21 mouse cellular contexts compared by ENCODE assay signal in genomic region chr12:117831351-117831961, GRCm38 (mm10). TPM values are rescaled to one million over a fixed set of nuclear protein-coding genes. Genes with fewer than 3 reads are reported as not detected.
DNase-seq lines count a peak whose midpoint lies in the region; ATAC-seq and TF ChIP-seq lines count a peak whose summit lies in the region.
"Had no signal": no experiment of that assay in that cellular context is flagged by ENCODE, and none has a peak within 500 bp of the region (broad histone marks: within the 10 kb centered on the region; RNA-seq: fewer than 3 reads in every experiment).

No protein-coding gene starts in this region.

- TF ChIP-seq CTCF in stomach, postnatal 0 days (IDR thresholded peaks at IDR 0.05; ENCODE audit: low read depth), result no peak

- no peaks in the 10 kb centered on the region for H3K9me3 ChIP-seq in intestine, embryonic 15.5 days
- no peaks in the 10 kb centered on the region for H3K9me3 ChIP-seq in intestine, embryonic 16.5 days (ENCODE audit: control insufficient read depth, low read length)
- no peaks in the 10 kb centered on the region for H3K9me3 ChIP-seq in stomach, postnatal 0 days (ENCODE audit: control insufficient read depth, low read length)
- H3K9me3 ChIP-seq: heart, embryonic 15.5 days; limb, embryonic 10.5 days; liver, embryonic 12.5 days had no signal

- H3K36me3 ChIP-seq in intestine, embryonic 15.5 days, result no peaks in the 10 kb centered on the region
- no peaks in the 10 kb centered on the region for H3K36me3 ChIP-seq in intestine, embryonic 16.5 days (ENCODE audit: control insufficient read depth, insufficient read depth, low read length)
- H3K36me3 ChIP-seq in stomach, postnatal 0 days (ENCODE audit: control insufficient read depth, insufficient read depth, low read length), result no peaks in the 10 kb centered on the region
- H3K36me3 ChIP-seq: forebrain, embryonic 12.5 days; heart, embryonic 15.5 days; limb, embryonic 10.5 days; liver, embryonic 12.5 days had no signal

- H3K27me3 ChIP-seq in intestine, embryonic 15.5 days (replicated peaks), result no peaks in the 10 kb centered on the region
- no peaks in the 10 kb centered on the region for H3K27me3 ChIP-seq in intestine, embryonic 16.5 days (replicated peaks; ENCODE audit: control insufficient read depth, insufficient read depth, low read length)
- no peaks in the 10 kb centered on the region for H3K27me3 ChIP-seq in stomach, postnatal 0 days (ENCODE audit: control insufficient read depth, insufficient read depth, low read length)
- H3K27me3 ChIP-seq: forebrain, embryonic 12.5 days; heart, embryonic 15.5 days; liver, embryonic 12.5 days had no signal

- no peak overlapping the region for H3K27ac ChIP-seq in intestine, embryonic 15.5 days
- H3K27ac ChIP-seq in intestine, embryonic 16.5 days (ENCODE audit: low read length), result no peak overlapping the region
- no peak overlapping the region for H3K27ac ChIP-seq in stomach, postnatal 0 days (replicated peaks)
- H3K27ac ChIP-seq: forebrain, embryonic 12.5 days; heart, embryonic 15.5 days; hindbrain, postnatal 0 days; limb, embryonic 10.5 days; liver, embryonic 12.5 days had no signal

- no peak overlapping the region for H3K9ac ChIP-seq in intestine, embryonic 15.5 days
- no peak overlapping the region for H3K9ac ChIP-seq in intestine, embryonic 16.5 days (ENCODE audit: low read depth, low read length)
- no peak overlapping the region for H3K9ac ChIP-seq in stomach, postnatal 0 days (ENCODE audit: low read length)
- H3K9ac ChIP-seq: forebrain, embryonic 12.5 days; heart, embryonic 15.5 days; liver, embryonic 12.5 days; lung, embryonic 14.5 days had no signal

- intact Hi-C loops in left cerebral cortex, postnatal 10 days (cut with DNase I), result no loop called here

- H3K4me3 ChIP-seq in intestine, embryonic 15.5 days (replicated peaks), result no peak overlapping the region
- H3K4me3 ChIP-seq in intestine, embryonic 16.5 days (ENCODE audit: low read length), result no peak overlapping the region
- H3K4me3 ChIP-seq in stomach, postnatal 0 days (ENCODE audit: low read depth, low read length), result no peak overlapping the region
- H3K4me3 ChIP-seq: forebrain, embryonic 12.5 days; heart, embryonic 15.5 days; limb, embryonic 10.5 days; liver, embryonic 12.5 days had no signal

- H3K4me1 ChIP-seq in intestine, embryonic 15.5 days (replicated peaks), result no peaks in the 10 kb centered on the region
- H3K4me1 ChIP-seq in intestine, embryonic 16.5 days (ENCODE audit: control insufficient read depth, insufficient read depth, low read length), result no peaks in the 10 kb centered on the region; the same call in 1 of the 2 replicates
- H3K4me1 ChIP-seq in stomach, postnatal 0 days (replicated peaks; ENCODE audit: control insufficient read depth, insufficient read depth), result no peaks in the 10 kb centered on the region
- H3K4me1 ChIP-seq: forebrain, embryonic 12.5 days; heart, embryonic 15.5 days; limb, embryonic 10.5 days; liver, embryonic 12.5 days had no signal

- DNase-seq in B cell, adult 2 months, result peak; percentile 35 to 39
- peak; percentile 37 for DNase-seq in stomach, postnatal 0 days (ENCODE audit: low spot score)
- DNase-seq in left cerebral cortex, postnatal 10 days (ENCODE audit: extremely low spot score in 1 of 2, low spot score in 2 of 2), result no peak
- DNase-seq in left cerebral cortex, adult 11 months (ENCODE audit: low spot score), result no peak
- DNase-seq: cerebellum, adult 2 months; gastrocnemius, postnatal 10 days; heart, postnatal 4 days; kidney, adult 9 months; kidney, postnatal 25 days; lung, embryonic 14.5 days; midbrain, embryonic 14.5 days; right cerebral cortex, postnatal 25 days; thymus, postnatal 25 days had no signal

- peak; percentile 28; the same call in 1 of the 2 replicates for ATAC-seq in intestine, embryonic 15.5 days
- no peak for ATAC-seq in intestine, embryonic 16.5 days
- peak; percentile 66 to 81 for ATAC-seq in hematopoietic stem cell, adult 5-6 weeks (replicated peaks in 1 of 2; ENCODE audit: insufficient read depth in 1 of 2, low FRiP score in 2 of 2, low TSS enrichment in 1 of 2, low read depth in 1 of 2, poor library complexity in 2 of 2, severe bottlenecking in 2 of 2)
- ATAC-seq in stomach, postnatal 0 days (ENCODE audit: low FRiP score, low TSS enrichment), result peak; percentile 83
- ATAC-seq: hindbrain, postnatal 0 days; liver, embryonic 12.5 days had no signal

- no peak overlapping the region for H3K4me2 ChIP-seq in intestine, embryonic 15.5 days (replicated peaks)
- H3K4me2 ChIP-seq in intestine, embryonic 16.5 days (ENCODE audit: low read depth, low read length), result no peak overlapping the region
- H3K4me2 ChIP-seq in stomach, postnatal 0 days (replicated peaks; ENCODE audit: low read depth), result no peak overlapping the region
- H3K4me2 ChIP-seq: forebrain, embryonic 12.5 days; heart, embryonic 15.5 days; liver, embryonic 12.5 days; lung, embryonic 14.5 days had no signal

- no peak for TF ChIP-seq EP300 in stomach, postnatal 0 days (optimal IDR thresholded peaks at IDR 0.05)

- 51% methylated on average over 8 of the region's 8 CpGs for WGBS in intestine, embryonic 15.5 days
- WGBS in intestine, embryonic 16.5 days, result 50% methylated on average over 8 of the region's 8 CpGs
- 38% methylated on average over 8 of the region's 8 CpGs for WGBS in stomach, postnatal 0 days

RNA-seq across cellular contexts. Expression of gene Cdca7l, which starts 27.4 kb away (rescaled TPM):
- polyA plus RNA-seq in intestine, embryonic 15.5 days (2015; fragmentation: Nextera tagmentation; extraction: Ambion mirVana), result 41.2 and 42.4 TPM in 2 replicates
- polyA plus RNA-seq in intestine, embryonic 16.5 days (2015; fragmentation: Nextera tagmentation; extraction: Ambion mirVana), result 31.9 and 33.0 TPM in 2 replicates
- 227 and 261 TPM in 2 replicates for total RNA-seq in hematopoietic stem cell, adult 5-6 weeks (2017)
- polyA plus RNA-seq in stomach, postnatal 0 days (2015; fragmentation: Nextera tagmentation; extraction: Ambion mirVana), result 15.1 and 15.7 TPM in 2 replicates
- total RNA-seq in left cerebral cortex, postnatal 10 days (2021), result 1 to 10 TPM; 1.0 to 1.9 TPM

Comparison
In these comparisons a context has a peak if more than half of its experiments do, and no peak if none do; other contexts are left out.
1. DNase-seq: peak in B cell, adult 2 months (2 of 2) and stomach, postnatal 0 days (single experiment); none in left cerebral cortex, postnatal 10 days (0 of 2) and left cerebral cortex, adult 11 months (single experiment).